Comparison of ENCODE assay signal across 24 mouse cellular contexts in the genomic region with DNA sequence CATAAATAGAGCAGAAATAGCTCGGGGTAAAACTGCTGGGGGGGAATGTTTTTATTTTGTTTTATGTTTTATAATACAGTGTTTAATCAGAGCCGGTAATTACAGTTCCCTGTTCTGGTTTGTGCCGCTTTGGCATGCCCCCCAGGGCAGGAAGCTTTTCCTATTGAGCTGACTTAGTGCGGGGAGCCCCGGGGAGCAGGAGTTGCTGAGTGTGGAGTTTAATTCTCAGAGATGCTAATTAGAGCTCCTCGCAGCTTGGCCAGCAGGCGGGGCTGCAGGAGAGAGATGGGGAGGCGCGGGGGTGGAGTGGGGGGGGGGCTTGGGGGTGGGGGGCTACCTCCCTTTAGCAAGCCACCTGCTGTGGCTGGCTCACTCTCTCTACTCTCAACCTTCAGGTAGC.
A peak's percentile ranks its signal among the peaks of the same experiment; 100 is the strongest.
DNase-seq lines count a peak whose midpoint lies in the region; ATAC-seq and TF ChIP-seq lines count a peak whose summit lies in the region.
"Had no signal": no experiment of that assay in that cellular context is flagged by ENCODE, and none has a peak within 500 bp of the region (broad histone marks: within the 10 kb centered on the region; RNA-seq: fewer than 3 reads in every experiment).

No protein-coding gene starts in this region.

- no peaks in the 10 kb centered on the region for H3K4me1 ChIP-seq in hindbrain, postnatal 0 days (ENCODE audit: insufficient read depth, low read length)
- peaks cover 3% of the 10 kb centered on the region; the same call in 1 of the 2 replicates for H3K4me1 ChIP-seq in hindbrain, embryonic 16.5 days (ENCODE audit: control insufficient read depth, insufficient read depth, low read depth, low read length)
- no peaks in the 10 kb centered on the region; the same call in 1 of the 2 replicates for H3K4me1 ChIP-seq in midbrain, postnatal 0 days (ENCODE audit: insufficient read depth, low read length)
- H3K4me1 ChIP-seq in midbrain, embryonic 11.5 days (ENCODE audit: control insufficient read depth, insufficient read depth, low read length): no peaks in the 10 kb centered on the region
- peaks cover 9% of the 10 kb centered on the region for H3K4me1 ChIP-seq in forebrain, embryonic 14.5 days (ENCODE audit: control insufficient read depth, insufficient read depth, low read length)

- H3K36me3 ChIP-seq in hindbrain, postnatal 0 days (ENCODE audit: insufficient read depth, low read length): no peaks in the 10 kb centered on the region
- no peaks in the 10 kb centered on the region for H3K36me3 ChIP-seq in hindbrain, embryonic 16.5 days (ENCODE audit: control insufficient read depth, insufficient read depth, low read length)
- no peaks in the 10 kb centered on the region for H3K36me3 ChIP-seq in midbrain, postnatal 0 days (ENCODE audit: insufficient read depth, low read length)
- no peaks in the 10 kb centered on the region for H3K36me3 ChIP-seq in midbrain, embryonic 11.5 days (ENCODE audit: control insufficient read depth, insufficient read depth, low read length)
- H3K36me3 ChIP-seq in forebrain, embryonic 14.5 days (ENCODE audit: control insufficient read depth, insufficient read depth, low read length): no peaks in the 10 kb centered on the region
- H3K36me3 ChIP-seq: heart, embryonic 13.5 days; hindbrain, embryonic 12.5 days; limb, embryonic 15.5 days had no signal

- no peak overlapping the region for H3K27ac ChIP-seq in hindbrain, postnatal 0 days
- H3K27ac ChIP-seq in hindbrain, embryonic 16.5 days (ENCODE audit: low read depth, low read length): no peak overlapping the region
- H3K27ac ChIP-seq in midbrain, postnatal 0 days (ENCODE audit: low read depth, low read length): no peak overlapping the region
- no peak overlapping the region for H3K27ac ChIP-seq in midbrain, embryonic 11.5 days (ENCODE audit: low read depth, low read length)
- H3K27ac ChIP-seq in forebrain, embryonic 14.5 days (ENCODE audit: low read depth, low read length): no peak overlapping the region
- H3K27ac ChIP-seq: heart, adult 2 months; heart, embryonic 13.5 days; hindbrain, embryonic 12.5 days; limb, embryonic 15.5 days; liver, embryonic 14.5 days had no signal

- ATAC-seq in hindbrain, postnatal 0 days: no peak
- no peak for ATAC-seq in hindbrain, embryonic 16.5 days
- no peak for ATAC-seq in midbrain, postnatal 0 days (ENCODE audit: low FRiP score)
- no peak for ATAC-seq in midbrain, embryonic 11.5 days (ENCODE audit: low FRiP score)
- ATAC-seq in forebrain, embryonic 14.5 days: peak; percentile 51; the same call in 1 of the 2 replicates
- ATAC-seq: activated CD4-positive, CD25-positive, alpha-beta regulatory T cell, adult 4 months; midbrain, embryonic 16.5 days had no signal

- peak; percentile 13; the same call in 1 of the 2 replicates for TF ChIP-seq CTCF in hindbrain, postnatal 0 days (IDR thresholded peaks at IDR 0.05; ENCODE audit: low read depth)
- TF ChIP-seq CTCF in midbrain, postnatal 0 days (IDR thresholded peaks at IDR 0.05): peak; percentile 31; the same call in 1 of the 2 replicates

- H3K9ac ChIP-seq in hindbrain, postnatal 0 days (replicated peaks; ENCODE audit: low read length): no peak overlapping the region
- H3K9ac ChIP-seq in hindbrain, embryonic 16.5 days (ENCODE audit: low read depth, low read length): no peak overlapping the region
- no peak overlapping the region for H3K9ac ChIP-seq in midbrain, postnatal 0 days (replicated peaks; ENCODE audit: low read length, poor library complexity, severe bottlenecking)
- no peak overlapping the region for H3K9ac ChIP-seq in midbrain, embryonic 11.5 days (ENCODE audit: low read length)
- H3K9ac ChIP-seq in forebrain, embryonic 14.5 days (ENCODE audit: low read length): no peak overlapping the region
- H3K9ac ChIP-seq: heart, embryonic 13.5 days; hindbrain, embryonic 12.5 days; limb, embryonic 15.5 days; liver, embryonic 14.5 days; lung, embryonic 14.5 days had no signal

- no peak overlapping the region for H3K4me2 ChIP-seq in hindbrain, postnatal 0 days (ENCODE audit: low read depth, low read length)
- no peak overlapping the region for H3K4me2 ChIP-seq in hindbrain, embryonic 16.5 days (ENCODE audit: low read length)
- H3K4me2 ChIP-seq in midbrain, postnatal 0 days (ENCODE audit: low read depth, low read length, poor library complexity, severe bottlenecking): no peak overlapping the region
- H3K4me2 ChIP-seq in midbrain, embryonic 11.5 days: no peak overlapping the region
- H3K4me2 ChIP-seq in forebrain, embryonic 14.5 days (ENCODE audit: low read length): no peak overlapping the region
- H3K4me2 ChIP-seq: heart, embryonic 13.5 days; hindbrain, embryonic 12.5 days; limb, embryonic 15.5 days; lung, embryonic 14.5 days had no signal

- 8% methylated on average over 9 of the region's 9 CpGs for WGBS in hindbrain, postnatal 0 days
- WGBS in hindbrain, embryonic 16.5 days: 5% methylated on average over 7 of the region's 9 CpGs
- WGBS in midbrain, postnatal 0 days: 7% methylated on average over 9 of the region's 9 CpGs
- WGBS in midbrain, embryonic 11.5 days: 9% methylated on average over 9 of the region's 9 CpGs
- WGBS in forebrain, embryonic 14.5 days: 1% methylated on average over 9 of the region's 9 CpGs

- no peaks in the 10 kb centered on the region for H3K9me3 ChIP-seq in hindbrain, postnatal 0 days (ENCODE audit: low read length)
- H3K9me3 ChIP-seq in hindbrain, embryonic 16.5 days (ENCODE audit: control insufficient read depth, low read length): no peaks in the 10 kb centered on the region
- no peaks in the 10 kb centered on the region for H3K9me3 ChIP-seq in midbrain, postnatal 0 days (ENCODE audit: low read length)
- H3K9me3 ChIP-seq in midbrain, embryonic 11.5 days (ENCODE audit: control insufficient read depth, low read length): no peaks in the 10 kb centered on the region
- H3K9me3 ChIP-seq in forebrain, embryonic 14.5 days (replicated peaks; ENCODE audit: control insufficient read depth, low read length): no peaks in the 10 kb centered on the region
- H3K9me3 ChIP-seq: heart, embryonic 13.5 days; hindbrain, embryonic 12.5 days; limb, embryonic 15.5 days; megakaryocyte, embryonic 14.5 days had no signal

- H3K27me3 ChIP-seq in hindbrain, postnatal 0 days (ENCODE audit: insufficient read depth, low read length): no peaks in the 10 kb centered on the region
- H3K27me3 ChIP-seq in hindbrain, embryonic 16.5 days (replicated peaks; ENCODE audit: control insufficient read depth, insufficient read depth, low read length): no peaks in the 10 kb centered on the region
- H3K27me3 ChIP-seq in midbrain, postnatal 0 days (ENCODE audit: insufficient read depth, low read length): no peaks in the 10 kb centered on the region
- H3K27me3 ChIP-seq in midbrain, embryonic 11.5 days (ENCODE audit: control insufficient read depth, insufficient read depth, low read length): no peaks in the 10 kb centered on the region
- no peaks in the 10 kb centered on the region for H3K27me3 ChIP-seq in forebrain, embryonic 14.5 days (replicated peaks; ENCODE audit: control insufficient read depth, insufficient read depth, low read length)

- DNase-seq in hindbrain, postnatal 0 days (ENCODE audit: low spot score): peak; percentile 31
- DNase-seq in midbrain, postnatal 0 days (ENCODE audit: low spot score): no peak
- no peak for DNase-seq in midbrain, embryonic 11.5 days (ENCODE audit: low spot score, missing footprints)
- DNase-seq in brain, adult 2 months (ENCODE audit: low read depth, low spot score): peak; percentile 37
- DNase-seq in forebrain, embryonic 14.5 days (ENCODE audit: low spot score): peak; percentile 65
- DNase-seq in lung, postnatal 36 days: no peak
- DNase-seq: adrenal gland, adult 8-10 months; cerebellum, adult 9-10 months; gastrocnemius, postnatal 36 days; heart, adult 2 months; heart, postnatal 14 days; kidney, adult 2 months; kidney, postnatal 25 days; left cerebral cortex, postnatal 4 days; lung, embryonic 14.5 days; thymus, adult 2 months had no signal

- H3K4me3 ChIP-seq in hindbrain, postnatal 0 days (ENCODE audit: low read length): no peak overlapping the region
- no peak overlapping the region for H3K4me3 ChIP-seq in hindbrain, embryonic 16.5 days (ENCODE audit: low read length)
- no peak overlapping the region for H3K4me3 ChIP-seq in midbrain, postnatal 0 days (ENCODE audit: low read depth, low read length)
- no peak overlapping the region for H3K4me3 ChIP-seq in midbrain, embryonic 11.5 days (ENCODE audit: low read depth, low read length)
- H3K4me3 ChIP-seq in forebrain, embryonic 14.5 days (ENCODE audit: low read depth, low read length): no peak overlapping the region
- H3K4me3 ChIP-seq: heart, adult 2 months; heart, embryonic 13.5 days; hindbrain, embryonic 12.5 days; limb, embryonic 15.5 days; megakaryocyte, embryonic 14.5 days had no signal

Comparison
In these comparisons a context has a peak if more than half of its experiments do, and no peak if none do; other contexts are left out.
1. DNase-seq: peak in hindbrain, postnatal 0 days (single experiment), brain, adult 2 months (single experiment) and forebrain, embryonic 14.5 days (single experiment); none in midbrain, postnatal 0 days (single experiment), midbrain, embryonic 11.5 days (single experiment) and lung, postnatal 36 days (single experiment).